Mouse (Mus musculus) embryonic fibroblast, embryonic 13.5 days (primary cell): ENCODE data around the gene Nadk2.

Source experiments
- CTCF ChIP-seq: IDR thresholded peaks from 2 replicates; pipeline ENCODE4 v1.5.1; 2011; ENCODE audit warnings: mild to moderate bottlenecking, control low read depth, low read length, moderate library complexity, borderline replicate concordance; ENCODE audit not compliant: insufficient read depth
- POLR2A ChIP-seq: IDR thresholded peaks from 2 replicates; pipeline ENCODE4 v1.6.1; 2011; ENCODE audit warnings: low read depth, mild to moderate bottlenecking, control low read depth, low read length, moderate library complexity

GRCm38 (mm10) chr15:9086813-9087212 is 15.8 kb downstream of the Nadk2 start:
- TF ChIP-seq CTCF (no peak), POLR2A (no peak)
